Mouse (Mus musculus) liver, postnatal 0 days (tissue): Measurements from ENCODE around the gene Sec62. TPM values are rescaled to one million over a fixed set of nuclear protein-coding genes. Genes with fewer than 3 reads are reported as not detected.
A peak's percentile ranks its signal among the peaks of the same experiment; 100 is the strongest.

Experiments
- ATAC-seq: fragments of 200-750 bp; cut with Nextera tagmentation; 2 replicates; pipeline ENCODE4 v1.8.0; 2017; ENCODE audit warnings: mild to moderate bottlenecking, moderate library complexity
- DNase-seq: peaks from one replicate; pipeline ENCODE4 v3.0.0-alpha.2; 2016
- H3K27ac ChIP-seq: fragments of 300-500 bp; sonication (generic); 2 replicates; pipeline ENCODE4 v1.5.1; 2014; ENCODE audit warnings: antibody characterized with exemption, moderate library complexity, mild to moderate bottlenecking, low read depth
- H3K27me3 ChIP-seq: fragments of 300-500 bp; sonication (generic); 2 replicates; pipeline ENCODE4 v1.6.1; 2014; ENCODE audit warnings: low read length, control low read depth, mixed read lengths; ENCODE audit not compliant: insufficient read depth
- H3K36me3 ChIP-seq: fragments of 300-500 bp; sonication (generic); replicated peaks from 2 replicates; pipeline ENCODE4 v1.6.1; 2014; ENCODE audit warnings: mild to moderate bottlenecking, control low read depth, low read length, moderate library complexity, mixed read lengths; ENCODE audit not compliant: insufficient read depth
- H3K4me1 ChIP-seq: fragments of 300-500 bp; sonication (generic); 2 replicates; pipeline ENCODE4 v1.6.1; 2014; ENCODE audit warnings: antibody characterized with exemption, mild to moderate bottlenecking, control low read depth; ENCODE audit not compliant: insufficient read depth
- H3K4me2 ChIP-seq: fragments of 300-500 bp; sonication (generic); 2 replicates; pipeline ENCODE4 v1.6.1; 2014; ENCODE audit warnings: low read depth, mild to moderate bottlenecking, low read length, moderate library complexity, mixed read lengths
- H3K4me3 ChIP-seq: fragments of 300-500 bp; sonication (generic); 2 replicates; pipeline ENCODE4 v1.5.1; 2014; ENCODE audit warnings: low read depth, low read length
- H3K9ac ChIP-seq: fragments of 300-500 bp; sonication (generic); replicated peaks from 2 replicates; pipeline ENCODE4 v1.6.1; 2014; ENCODE audit warnings: mild to moderate bottlenecking, moderate library complexity
- H3K9me3 ChIP-seq: fragments of 300-500 bp; sonication (generic); 2 replicates; pipeline ENCODE4 v1.6.1; 2016; ENCODE audit warnings: mild to moderate bottlenecking, control low read depth, low read length, mixed read lengths
- CTCF ChIP-seq: sonication (generic); IDR thresholded peaks from 2 replicates; pipeline ENCODE4 v1.5.1; 2016; ENCODE audit warnings: antibody characterized with exemption, low read depth
- EP300 ChIP-seq: IDR thresholded peaks from 2 replicates; pipeline ENCODE4 v1.6.1; 2016; ENCODE audit warnings: antibody characterized with exemption, low read depth, mild to moderate bottlenecking
- WGBS: fragments of 180-500 bp; shearing (Covaris S2); extraction: QIAGEN DNeasy Blood & Tissue Kit; methylation state at CpG from one replicate; pipeline ENCODE4 v1.1.7; 2014; ENCODE audit not compliant: insufficient replicate concordance; 5-methylcytosine and 5-hydroxymethylcytosine counted together
- polyA plus RNA-seq: library from polyadenylated mRNA; unstranded; fragments of >200 nt; fragmentation: Nextera tagmentation; extraction: Ambion mirVana; gene quantifications from 2 replicates; pipeline ENCODE4 v1.2.1, GENCODE M21; 2015

The Sec62 gene
- polyA plus RNA-seq, 1 experiment from 2014 or later, result 90.8 TPM

DNA sequence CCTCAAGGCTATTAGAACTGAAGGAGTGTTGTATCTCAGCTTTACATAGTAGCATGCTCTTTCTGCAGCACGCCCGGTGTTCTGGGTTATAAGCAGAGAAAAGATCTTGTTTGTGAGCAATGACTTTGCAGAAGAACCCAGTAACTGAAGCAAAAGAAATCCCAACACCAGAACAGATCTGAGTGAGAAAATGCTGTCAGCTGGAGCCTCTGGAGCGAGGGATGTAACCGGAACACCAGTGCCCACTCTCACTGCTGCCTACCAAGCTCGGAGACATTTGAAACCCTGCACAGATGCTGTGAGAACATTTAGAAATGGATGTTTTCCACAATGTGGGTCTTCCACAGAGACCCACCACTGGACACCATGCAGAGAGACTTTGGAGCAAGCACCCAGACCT is 18.0 kb upstream of the Sec62 start:
- no peak overlapping the region for H3K4me2 ChIP-seq
- peaks cover 4% of the 10 kb centered on the region; the same call in 1 of the 2 replicates for H3K4me1 ChIP-seq
- H3K9me3 ChIP-seq, result no peaks in the 10 kb centered on the region
- no peak overlapping the region for H3K4me3 ChIP-seq
- H3K27me3 ChIP-seq, result no peaks in the 10 kb centered on the region
- DNase-seq (no peak), ATAC-seq (no peak)
- TF ChIP-seq CTCF (no peak), EP300 (no peak)
- no peak overlapping the region for H3K27ac ChIP-seq
- no peak overlapping the region for H3K9ac ChIP-seq
- no peaks in the 10 kb centered on the region for H3K36me3 ChIP-seq
- 90% methylated on average over 5 of the region's 5 CpGs for WGBS

DNA sequence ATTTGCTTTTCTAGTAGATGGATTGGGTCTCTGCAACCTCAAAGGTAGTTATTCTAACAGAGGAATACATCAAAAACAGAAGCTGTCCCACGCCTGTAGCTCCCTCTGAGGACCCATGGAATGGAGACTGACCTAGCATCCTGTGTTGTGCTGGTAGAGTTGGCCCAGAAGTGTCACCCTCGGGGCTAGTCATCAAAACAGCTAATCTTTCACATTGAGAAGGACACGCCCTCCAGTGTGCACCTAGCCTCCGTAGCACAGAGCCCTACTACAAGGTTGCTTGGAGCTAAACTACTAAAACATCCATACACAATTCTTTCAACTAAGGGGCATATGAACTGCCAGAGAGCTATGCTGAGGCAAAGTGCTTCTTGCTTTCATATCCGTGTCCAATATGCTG is 14.7 kb upstream of the Sec62 start:
- H3K4me3 ChIP-seq, result no peak overlapping the region
- H3K4me1 ChIP-seq, result peaks cover 4% of the 10 kb centered on the region; the same call in 1 of the 2 replicates
- 57% methylated on average over 5 of the region's 5 CpGs for WGBS
- TF ChIP-seq EP300 (no peak), CTCF (no peak)
- no peaks in the 10 kb centered on the region for H3K36me3 ChIP-seq
- no peak for DNase-seq
- H3K9me3 ChIP-seq, result no peaks in the 10 kb centered on the region
- no peak overlapping the region for H3K27ac ChIP-seq
- no peak for ATAC-seq
- H3K9ac ChIP-seq, result no peak overlapping the region
- H3K27me3 ChIP-seq, result no peaks in the 10 kb centered on the region
- no peak overlapping the region for H3K4me2 ChIP-seq

DNA sequence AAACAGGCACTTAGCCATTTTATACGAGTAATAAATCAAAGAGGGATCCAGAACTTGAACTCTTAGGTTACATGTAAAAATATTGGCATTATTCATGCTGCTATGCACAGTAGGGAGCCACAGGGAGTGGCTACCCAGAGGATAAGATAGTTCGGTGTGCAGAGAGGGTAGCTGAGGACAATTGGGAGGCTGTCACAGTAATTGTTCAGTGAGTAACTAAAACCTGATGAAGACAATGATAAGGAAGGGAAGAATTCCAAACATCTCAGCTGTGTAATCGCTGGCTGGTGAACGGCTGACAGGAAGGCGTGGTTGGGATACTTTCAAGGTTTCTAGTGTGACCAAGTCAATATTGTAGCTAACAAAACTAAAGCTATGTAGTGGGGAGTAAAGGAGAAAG is 4.1 kb upstream of the Sec62 start:
- Histone ChIP-seq H3K36me3 (no peaks in the 10 kb centered on the region), H3K9ac (no peak overlapping the region), H3K27me3 (no peaks in the 10 kb centered on the region), H3K4me1 (no peaks in the 10 kb centered on the region), H3K4me2 (no peak overlapping the region), H3K4me3 (no peak overlapping the region), H3K9me3 (no peaks in the 10 kb centered on the region), H3K27ac (no peak overlapping the region)
- 39% methylated on average over 5 of the region's 5 CpGs for WGBS
- ATAC-seq, result no peak
- DNase-seq, result no peak
- TF ChIP-seq EP300 (no peak), CTCF (no peak)

DNA sequence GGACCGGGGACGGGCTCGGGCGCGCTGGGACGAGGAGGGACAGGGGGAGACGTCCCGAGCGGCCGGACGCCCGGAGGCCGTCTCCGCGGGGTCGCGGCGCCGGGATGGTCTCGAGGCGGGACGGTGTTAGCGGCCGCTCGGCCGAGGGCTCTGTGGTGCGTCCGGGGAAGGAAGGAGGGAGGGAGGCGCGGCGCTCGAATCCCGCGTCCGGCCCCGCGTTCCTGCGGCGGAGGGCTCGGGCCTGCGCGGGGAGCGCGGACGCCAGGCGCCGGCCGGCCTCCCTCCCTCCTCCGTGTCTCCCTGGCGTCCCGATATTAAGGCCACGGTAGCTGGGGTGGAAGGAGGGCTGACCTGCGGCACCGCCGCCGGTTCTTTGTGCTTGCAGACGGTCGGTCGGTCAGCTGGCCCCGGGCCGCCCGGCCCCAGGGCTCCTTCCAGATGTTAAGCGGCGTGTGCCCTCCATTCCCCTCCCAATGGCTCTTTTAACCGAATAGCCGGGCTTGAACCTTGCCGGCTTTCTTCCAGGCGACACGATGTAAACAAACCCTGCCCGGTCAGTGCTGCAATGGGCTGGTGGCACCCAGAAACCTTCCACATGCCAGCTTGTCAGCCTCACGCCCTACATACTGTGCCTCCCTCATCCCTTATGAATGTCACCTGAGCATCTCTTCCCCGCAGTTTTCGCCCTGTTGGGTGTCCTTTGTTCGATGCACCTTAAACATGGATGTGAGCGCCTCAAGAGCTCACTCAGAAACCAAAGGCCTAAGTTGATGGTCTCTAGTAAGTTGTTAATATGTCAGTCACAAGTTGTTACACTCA is 937 bp downstream of the Sec62 start:
- Histone ChIP-seq H3K27me3 (no peaks in the 10 kb centered on the region), H3K4me1 (peaks cover 14% of the 10 kb centered on the region), H3K4me2 (peak overlapping the region; percentile 71), H3K36me3 (no peaks in the 10 kb centered on the region), H3K27ac (peak overlapping the region; percentile 93), H3K9me3 (no peaks in the 10 kb centered on the region), H3K9ac (peak overlapping the region; percentile 98), H3K4me3 (peak overlapping the region; percentile 89)
- ATAC-seq (peak; percentile 68), DNase-seq (peak; percentile 55)
- no peak for TF ChIP-seq CTCF
- TF ChIP-seq EP300, result no peak
- under 1% methylated on average over 50 of the region's 75 CpGs for WGBS

DNA sequence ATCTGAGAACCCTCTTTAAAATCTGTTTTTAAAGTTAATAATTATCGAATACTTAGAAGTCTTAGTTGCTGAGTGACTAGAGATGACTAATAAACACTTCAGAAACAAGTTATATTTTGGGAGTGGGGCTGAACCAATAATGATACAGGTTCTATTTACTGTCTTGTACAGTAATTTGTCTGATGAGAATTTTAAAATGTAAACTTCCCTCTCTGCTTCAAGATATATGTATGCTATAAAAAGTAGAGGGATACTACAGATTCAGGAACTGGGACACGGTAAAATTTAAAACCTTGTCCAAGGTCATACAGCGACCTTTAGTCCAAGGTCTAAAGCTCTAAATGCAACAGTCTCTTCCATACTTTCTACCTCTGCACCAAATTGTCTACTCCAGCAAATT is 9.5 kb downstream of the Sec62 start:
- DNase-seq (no peak), ATAC-seq (no peak)
- WGBS, result 82% methylated on average over 3 of the region's 3 CpGs

DNA sequence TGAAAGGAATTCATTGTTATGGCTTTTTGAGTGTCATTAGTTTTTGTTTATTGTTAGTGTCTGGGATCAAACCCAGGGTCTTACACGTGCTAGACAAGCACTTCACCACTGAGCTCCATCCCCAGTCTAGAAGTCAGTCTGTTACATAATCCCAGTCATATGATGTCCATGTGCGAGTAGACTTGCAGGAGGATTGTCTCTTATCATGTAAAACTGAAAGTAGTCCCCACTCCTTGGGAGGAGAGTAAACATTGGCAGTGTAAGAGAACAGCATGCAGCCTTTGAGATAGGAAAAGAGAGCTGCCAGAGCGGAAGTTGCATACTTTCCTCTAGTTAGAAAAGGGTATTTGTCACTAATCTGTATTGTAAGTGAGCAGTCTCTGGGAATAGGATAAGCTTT is 20.2 kb downstream of the Sec62 start:
- ATAC-seq (no peak), DNase-seq (no peak)
- Histone ChIP-seq H3K9ac (no peak overlapping the region), H3K27me3 (no peaks in the 10 kb centered on the region), H3K4me3 (no peak overlapping the region), H3K27ac (no peak overlapping the region), H3K4me1 (no peaks in the 10 kb centered on the region), H3K36me3 (peaks cover 56% of the 10 kb centered on the region), H3K9me3 (no peaks in the 10 kb centered on the region), H3K4me2 (no peak overlapping the region)
- WGBS, result 64% methylated on average over 3 of the region's 3 CpGs
- TF ChIP-seq EP300, result no peak

More for the DNA sequence above, 9.5 kb downstream of the Sec62 start:
- no peak for TF ChIP-seq CTCF
- no peak for TF ChIP-seq EP300
- no peaks in the 10 kb centered on the region for H3K27me3 ChIP-seq
- H3K4me3 ChIP-seq, result no peak overlapping the region
- H3K4me2 ChIP-seq, result no peak overlapping the region
- H3K36me3 ChIP-seq, result peaks cover 40% of the 10 kb centered on the region
- H3K4me1 ChIP-seq, result no peaks in the 10 kb centered on the region
- H3K27ac ChIP-seq, result no peak overlapping the region
- H3K9ac ChIP-seq, result no peak overlapping the region
- H3K9me3 ChIP-seq, result no peaks in the 10 kb centered on the region
